Mouse (Mus musculus): ENCODE measurements at regions not wholly inside any gene's neighbourhood (a gene's known extent, or its start where the extent isn't known, plus 50 kb on each side); places are given as distances from the start of the nearest gene placed in this dataset.

DNA sequence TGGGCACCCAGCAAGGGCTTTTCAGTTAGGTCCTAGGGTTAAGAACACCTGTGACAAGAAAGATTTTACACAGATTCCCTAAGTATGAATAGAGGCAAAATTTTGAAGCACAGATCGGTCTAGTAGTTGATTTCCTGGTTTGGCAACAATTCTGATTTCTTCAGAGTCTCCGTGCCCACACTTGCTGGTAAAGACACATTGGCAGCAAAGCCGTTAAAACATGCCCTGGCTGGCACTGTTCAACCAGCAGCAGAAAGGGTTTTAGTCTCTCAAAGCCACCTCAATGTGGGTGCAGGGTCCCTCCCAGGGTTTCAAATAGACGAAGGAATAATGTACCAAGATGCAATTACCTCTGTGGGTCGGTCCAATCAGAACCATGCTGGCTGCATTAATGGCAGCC, 218.9 kb upstream of the Map3k1 start:
- Histone ChIP-seq H3K27me3 (replicated peaks; ENCODE audit: control insufficient read depth, insufficient read depth, low read length) (no peaks in the 10 kb centered on the region), H3K9me3 (ENCODE audit: control insufficient read depth, low read length) (no peaks in the 10 kb centered on the region), H3K9ac (ENCODE audit: low read depth, low read length) (no peak overlapping the region), H3K4me3 (ENCODE audit: low read depth, low read length) (no peak overlapping the region), H3K4me1 (ENCODE audit: control insufficient read depth, insufficient read depth, low read length) (peaks cover 4% of the 10 kb centered on the region; the same call in 1 of the 2 replicates), H3K27ac (replicated peaks; ENCODE audit: low read depth, low read length) (no peak overlapping the region), H3K36me3 (ENCODE audit: control insufficient read depth, insufficient read depth, low read length) (no peaks in the 10 kb centered on the region), H3K4me2 (ENCODE audit: low read depth, low read length) (no peak overlapping the region)
- 80% methylated on average over 5 of the region's 5 CpGs for WGBS
- no peak for ATAC-seq (ENCODE audit: low read depth)
- DNase-seq (ENCODE audit: low spot score), result peak; percentile 45

GRCm38 (mm10) chr13:112031061-112031460, 222.3 kb upstream of the Map3k1 start:
- Histone ChIP-seq H3K9me3 (ENCODE audit: control insufficient read depth, low read length) (no peaks in the 10 kb centered on the region), H3K9ac (ENCODE audit: low read depth, low read length) (no peak overlapping the region), H3K27me3 (replicated peaks; ENCODE audit: control insufficient read depth, insufficient read depth, low read length) (no peaks in the 10 kb centered on the region), H3K27ac (replicated peaks; ENCODE audit: low read depth, low read length) (no peak overlapping the region), H3K36me3 (ENCODE audit: control insufficient read depth, insufficient read depth, low read length) (no peaks in the 10 kb centered on the region), H3K4me2 (ENCODE audit: low read depth, low read length) (no peak overlapping the region), H3K4me1 (ENCODE audit: control insufficient read depth, insufficient read depth, low read length) (no peaks in the 10 kb centered on the region), H3K4me3 (ENCODE audit: low read depth, low read length) (no peak overlapping the region)
- DNase-seq (ENCODE audit: low spot score), result no peak
- 82% methylated on average over 11 of the region's 11 CpGs for WGBS
- ATAC-seq (ENCODE audit: low read depth), result no peak

DNA sequence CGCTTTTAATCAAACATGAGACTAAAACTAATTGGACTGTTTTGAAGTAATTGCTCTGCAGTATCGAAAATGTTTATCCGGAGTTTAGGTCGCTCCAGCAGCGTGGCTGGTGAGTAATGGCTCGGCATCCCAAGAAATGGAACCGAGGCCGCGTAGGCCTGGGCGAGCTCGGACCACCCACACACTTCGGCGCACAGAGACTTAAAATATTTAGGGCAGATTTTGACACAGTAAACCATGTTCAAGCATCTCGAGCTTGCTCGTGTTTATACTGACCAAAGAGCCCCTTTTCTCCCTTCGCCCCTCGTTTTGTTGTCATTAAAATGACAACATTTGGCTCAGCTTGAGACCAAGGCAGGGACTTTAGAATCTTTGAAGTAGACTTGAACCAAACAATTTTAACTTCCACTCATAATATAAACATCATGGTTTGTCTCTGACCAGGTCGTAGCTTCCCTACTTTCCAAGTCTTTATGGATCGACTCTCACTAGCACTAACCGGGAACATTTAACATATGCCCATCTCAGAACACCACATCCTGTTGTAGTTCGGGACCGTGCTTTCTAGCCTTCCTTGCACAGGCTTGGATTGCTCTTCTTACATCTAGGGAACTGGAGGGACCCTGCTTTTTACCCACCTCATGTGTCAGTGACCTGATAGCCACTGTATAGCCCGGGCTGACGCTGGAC, 223.0 kb upstream of the Map3k1 start:
- no peak for ATAC-seq (ENCODE audit: low read depth)
- Histone ChIP-seq H3K27me3 (replicated peaks; ENCODE audit: control insufficient read depth, insufficient read depth, low read length) (no peaks in the 10 kb centered on the region), H3K9me3 (ENCODE audit: control insufficient read depth, low read length) (no peaks in the 10 kb centered on the region), H3K9ac (ENCODE audit: low read depth, low read length) (no peak overlapping the region), H3K27ac (replicated peaks; ENCODE audit: low read depth, low read length) (no peak overlapping the region), H3K4me2 (ENCODE audit: low read depth, low read length) (no peak overlapping the region), H3K4me3 (ENCODE audit: low read depth, low read length) (no peak overlapping the region), H3K36me3 (ENCODE audit: control insufficient read depth, insufficient read depth, low read length) (no peaks in the 10 kb centered on the region), H3K4me1 (ENCODE audit: control insufficient read depth, insufficient read depth, low read length) (no peaks in the 10 kb centered on the region)
- DNase-seq (ENCODE audit: low spot score), result no peak
- 82% methylated on average over 24 of the region's 24 CpGs for WGBS

- H3K9ac ChIP-seq (ENCODE audit: low read depth, low read length), result no peak overlapping the region
- WGBS, result 77% methylated on average over 8 of the region's 8 CpGs
- ATAC-seq (ENCODE audit: low read depth), result no peak
Observed at GRCm38 (mm10) chr13:112037731-112038380, 229.1 kb upstream of the Map3k1 start.

DNA sequence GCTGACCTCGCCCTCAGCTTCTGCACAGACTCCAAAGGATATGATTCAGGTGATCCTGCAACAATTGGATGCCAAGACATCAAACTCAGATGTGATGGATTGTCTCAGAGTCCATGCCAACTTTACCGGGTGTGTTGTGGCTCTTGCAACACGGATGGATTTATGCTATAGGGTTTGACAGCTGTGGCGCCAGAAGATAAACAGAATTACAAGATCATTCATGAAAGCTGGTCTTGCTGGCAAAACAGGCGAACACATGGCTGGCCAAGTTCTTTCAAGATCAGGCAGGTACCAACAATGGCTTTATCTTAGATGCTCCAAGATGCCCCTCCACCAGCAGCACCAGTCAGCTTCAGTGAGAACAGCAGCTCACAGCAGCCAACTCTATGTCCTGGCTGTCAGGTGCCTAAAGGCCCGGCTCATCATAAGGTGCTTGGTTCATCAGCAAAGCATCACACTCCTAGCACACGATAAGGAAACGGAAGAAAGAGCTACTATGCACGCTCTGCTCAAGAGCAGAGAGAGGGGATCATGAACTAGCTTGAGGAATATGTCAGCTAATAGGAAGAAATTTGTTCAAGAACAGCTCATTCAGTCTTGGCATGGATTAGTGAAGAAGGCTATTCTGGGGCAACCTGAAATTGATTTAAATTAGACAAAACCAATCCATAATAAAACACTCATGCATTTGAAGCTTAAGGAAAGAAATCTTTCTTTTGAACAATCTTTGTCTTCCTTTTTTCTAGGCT, 229.9 kb upstream of the Map3k1 start:
- Histone ChIP-seq H3K9me3 (ENCODE audit: control insufficient read depth, low read length) (no peaks in the 10 kb centered on the region), H3K4me1 (ENCODE audit: control insufficient read depth, insufficient read depth, low read length) (no peaks in the 10 kb centered on the region), H3K9ac (ENCODE audit: low read depth, low read length) (no peak overlapping the region), H3K4me2 (ENCODE audit: low read depth, low read length) (no peak overlapping the region), H3K27me3 (replicated peaks; ENCODE audit: control insufficient read depth, insufficient read depth, low read length) (no peaks in the 10 kb centered on the region), H3K36me3 (ENCODE audit: control insufficient read depth, insufficient read depth, low read length) (no peaks in the 10 kb centered on the region), H3K27ac (replicated peaks; ENCODE audit: low read depth, low read length) (no peak overlapping the region), H3K4me3 (ENCODE audit: low read depth, low read length) (no peak overlapping the region)
- ATAC-seq (ENCODE audit: low read depth) (no peak), DNase-seq (ENCODE audit: low spot score) (no peak)
- 85% methylated on average over 9 of the region's 9 CpGs for WGBS

More at GRCm38 (mm10) chr13:112037731-112038380, 229.1 kb upstream of the Map3k1 start:
- Histone ChIP-seq H3K4me2 (ENCODE audit: low read depth, low read length) (no peak overlapping the region), H3K27me3 (replicated peaks; ENCODE audit: control insufficient read depth, insufficient read depth, low read length) (no peaks in the 10 kb centered on the region), H3K4me3 (ENCODE audit: low read depth, low read length) (no peak overlapping the region), H3K36me3 (ENCODE audit: control insufficient read depth, insufficient read depth, low read length) (no peaks in the 10 kb centered on the region), H3K4me1 (ENCODE audit: control insufficient read depth, insufficient read depth, low read length) (no peaks in the 10 kb centered on the region), H3K9me3 (ENCODE audit: control insufficient read depth, low read length) (no peaks in the 10 kb centered on the region), H3K27ac (replicated peaks; ENCODE audit: low read depth, low read length) (no peak overlapping the region)
- DNase-seq (ENCODE audit: low spot score), result no peak

GRCm38 (mm10) chr13:112039422-112040145, 230.8 kb upstream of the Map3k1 start:
- no peak for ATAC-seq (ENCODE audit: low read depth)
- no peaks in the 10 kb centered on the region for H3K27me3 ChIP-seq (replicated peaks; ENCODE audit: control insufficient read depth, insufficient read depth, low read length)
- no peak for DNase-seq (ENCODE audit: low spot score)

GRCm38 (mm10) chr13:112043524-112044246, 234.9 kb upstream of the Map3k1 start:
- DNase-seq (ENCODE audit: low spot score) (no peak), ATAC-seq (ENCODE audit: low read depth) (no peak)
- no peaks in the 10 kb centered on the region for H3K4me1 ChIP-seq (ENCODE audit: control insufficient read depth, insufficient read depth, low read length)
- WGBS, result 93% methylated on average over 13 of the region's 13 CpGs
- no peak overlapping the region for H3K4me3 ChIP-seq (ENCODE audit: low read depth, low read length)
- no peak overlapping the region for H3K4me2 ChIP-seq (ENCODE audit: low read depth, low read length)
- no peaks in the 10 kb centered on the region for H3K9me3 ChIP-seq (ENCODE audit: control insufficient read depth, low read length)
- H3K27me3 ChIP-seq (replicated peaks; ENCODE audit: control insufficient read depth, insufficient read depth, low read length), result no peaks in the 10 kb centered on the region
- no peak overlapping the region for H3K9ac ChIP-seq (ENCODE audit: low read depth, low read length)
- H3K36me3 ChIP-seq (ENCODE audit: control insufficient read depth, insufficient read depth, low read length), result no peaks in the 10 kb centered on the region
- H3K27ac ChIP-seq (replicated peaks; ENCODE audit: low read depth, low read length), result no peak overlapping the region

More at GRCm38 (mm10) chr13:112039422-112040145, 230.8 kb upstream of the Map3k1 start:
- Histone ChIP-seq H3K4me1 (ENCODE audit: control insufficient read depth, insufficient read depth, low read length) (no peaks in the 10 kb centered on the region), H3K4me2 (ENCODE audit: low read depth, low read length) (no peak overlapping the region), H3K9ac (ENCODE audit: low read depth, low read length) (no peak overlapping the region), H3K4me3 (ENCODE audit: low read depth, low read length) (no peak overlapping the region), H3K9me3 (ENCODE audit: control insufficient read depth, low read length) (no peaks in the 10 kb centered on the region), H3K27ac (replicated peaks; ENCODE audit: low read depth, low read length) (no peak overlapping the region), H3K36me3 (ENCODE audit: control insufficient read depth, insufficient read depth, low read length) (no peaks in the 10 kb centered on the region)
- WGBS, result 82% methylated on average over 7 of the region's 7 CpGs

- Histone ChIP-seq H3K4me2 (ENCODE audit: low read depth, low read length) (no peak overlapping the region), H3K36me3 (ENCODE audit: control insufficient read depth, insufficient read depth, low read length) (no peaks in the 10 kb centered on the region), H3K27ac (replicated peaks; ENCODE audit: low read depth, low read length) (no peak overlapping the region), H3K27me3 (replicated peaks; ENCODE audit: control insufficient read depth, insufficient read depth, low read length) (no peaks in the 10 kb centered on the region), H3K4me3 (ENCODE audit: low read depth, low read length) (no peak overlapping the region), H3K4me1 (ENCODE audit: control insufficient read depth, insufficient read depth, low read length) (no peaks in the 10 kb centered on the region), H3K9me3 (ENCODE audit: control insufficient read depth, low read length) (no peaks in the 10 kb centered on the region), H3K9ac (ENCODE audit: low read depth, low read length) (no peak overlapping the region)
- no peak for DNase-seq (ENCODE audit: low spot score)
- no peak for ATAC-seq (ENCODE audit: low read depth)
- 61% methylated on average over 5 of the region's 5 CpGs for WGBS
Observed at GRCm38 (mm10) chr13:112044372-112044771, 235.6 kb upstream of the Map3k1 start.
